Mouse (Mus musculus): ENCODE data around the gene Adar. TPM values are rescaled to one million over a fixed set of nuclear protein-coding genes. Genes with fewer than 3 reads are reported as not detected.
A peak's percentile ranks its signal among the peaks of the same experiment; 100 is the strongest.

Gene Adar
- polyA plus RNA-seq, 1 experiment from 2014 or later = 16.6 TPM

GRCm38 (mm10) chr3:89780102-89780501, 65.3 kb downstream of the Adar start:
- no peak overlapping the region for H3K4me2 ChIP-seq
- H3K4me3 ChIP-seq (ENCODE audit: low read depth, low read length) = no peak overlapping the region
- no peak for DNase-seq (ENCODE audit: low spot score, missing footprints)
- ATAC-seq (ENCODE audit: low FRiP score) = no peak
- WGBS = 84% methylated on average over 4 of the region's 4 CpGs
- no peaks in the 10 kb centered on the region for H3K27me3 ChIP-seq (ENCODE audit: control insufficient read depth, insufficient read depth, low read length)
- H3K9ac ChIP-seq (ENCODE audit: low read length) = no peak overlapping the region
- H3K27ac ChIP-seq (ENCODE audit: low read depth, low read length) = no peak overlapping the region
- H3K36me3 ChIP-seq (ENCODE audit: control insufficient read depth, insufficient read depth, low read length) = peaks cover 34% of the 10 kb centered on the region
- H3K4me1 ChIP-seq (ENCODE audit: control insufficient read depth, insufficient read depth, low read length) = peaks cover 5% of the 10 kb centered on the region
- H3K9me3 ChIP-seq (ENCODE audit: control insufficient read depth, low read length) = no peaks in the 10 kb centered on the region

DNA sequence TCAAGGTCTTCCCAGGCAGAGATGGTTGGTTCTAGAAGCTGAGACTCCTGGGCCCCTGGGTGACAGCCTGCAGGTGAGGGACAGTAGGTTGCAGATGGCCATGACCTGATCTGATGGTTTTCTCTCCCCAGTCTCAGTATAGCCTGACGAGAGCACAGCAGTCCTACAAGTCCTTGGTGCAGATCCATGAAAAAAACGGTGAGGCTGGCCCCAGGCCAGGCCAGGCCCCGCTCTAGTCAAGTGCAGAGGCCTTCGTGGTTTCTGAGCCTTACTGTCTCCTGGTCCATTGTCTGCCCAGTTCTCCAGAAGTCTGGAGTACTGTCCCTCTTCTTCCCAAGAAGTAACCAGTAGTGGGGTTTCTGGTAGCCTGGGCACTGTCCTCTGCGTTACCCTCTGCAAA, 66.8 kb downstream of the Adar start:
- H3K9me3 ChIP-seq (ENCODE audit: control insufficient read depth, low read length) = no peaks in the 10 kb centered on the region
- no peak overlapping the region for H3K9ac ChIP-seq (ENCODE audit: low read length)
- H3K36me3 ChIP-seq (ENCODE audit: control insufficient read depth, insufficient read depth, low read length) = peaks cover 30% of the 10 kb centered on the region
- WGBS = 86% methylated on average over 5 of the region's 5 CpGs
- H3K4me2 ChIP-seq = no peak overlapping the region
- DNase-seq (ENCODE audit: low spot score, missing footprints) (no peak), ATAC-seq (ENCODE audit: low FRiP score) (no peak)
- H3K27me3 ChIP-seq (ENCODE audit: control insufficient read depth, insufficient read depth, low read length) = no peaks in the 10 kb centered on the region
- H3K27ac ChIP-seq (ENCODE audit: low read depth, low read length) = no peak overlapping the region
- 0 out of 2 replicates have a peak, but pooled peaks cover 2% of the 10 kb centered on the region for H3K4me1 ChIP-seq (ENCODE audit: control insufficient read depth, insufficient read depth, low read length)
- H3K4me3 ChIP-seq (ENCODE audit: low read depth, low read length) = no peak overlapping the region

- ATAC-seq (ENCODE audit: low FRiP score) (peak; percentile 62), DNase-seq (ENCODE audit: low spot score, missing footprints) (peak; percentile 87)
- H3K4me3 ChIP-seq (ENCODE audit: low read depth, low read length) = no peak overlapping the region
- H3K27me3 ChIP-seq (ENCODE audit: control insufficient read depth, insufficient read depth, low read length) = no peaks in the 10 kb centered on the region
- H3K27ac ChIP-seq (ENCODE audit: low read depth, low read length) = no peak overlapping the region
- no peak overlapping the region for H3K9ac ChIP-seq (ENCODE audit: low read length)
- H3K4me1 ChIP-seq (ENCODE audit: control insufficient read depth, insufficient read depth, low read length) = 0 out of 2 replicates have a peak, but pooled peaks cover 2% of the 10 kb centered on the region
- no peak overlapping the region for H3K4me2 ChIP-seq
- H3K9me3 ChIP-seq (ENCODE audit: control insufficient read depth, low read length) = no peaks in the 10 kb centered on the region
- WGBS = 27% methylated on average over 11 of the region's 11 CpGs
- H3K36me3 ChIP-seq (ENCODE audit: control insufficient read depth, insufficient read depth, low read length) = peaks cover 18% of the 10 kb centered on the region
Observed at GRCm38 (mm10) chr3:89784991-89785753, 70.3 kb downstream of the Adar start.

DNA sequence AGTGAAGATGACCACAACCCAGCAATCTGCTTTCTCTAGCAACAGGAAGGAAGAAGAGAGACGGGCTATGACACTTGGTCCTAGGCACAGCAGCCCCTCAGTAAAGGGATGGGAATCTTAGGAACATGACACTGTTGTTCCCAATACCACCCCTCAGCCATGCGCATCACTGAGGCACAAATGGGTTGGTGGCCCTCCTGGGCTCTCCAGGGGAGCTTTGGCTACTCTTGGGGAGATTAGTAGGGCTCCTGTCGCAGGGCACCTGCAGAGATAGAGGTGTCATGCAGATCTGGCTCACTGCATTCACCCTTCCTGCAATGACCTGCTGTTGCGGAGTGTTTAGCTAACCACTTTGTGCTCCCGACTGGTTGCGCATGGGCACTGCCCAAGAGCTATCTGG, 71.5 kb downstream of the Adar start:
- DNase-seq (ENCODE audit: low spot score, missing footprints) (no peak), ATAC-seq (ENCODE audit: low FRiP score) (no peak)
- H3K4me2 ChIP-seq = no peak overlapping the region
- no peak overlapping the region for H3K4me3 ChIP-seq (ENCODE audit: low read depth, low read length)
- no peaks in the 10 kb centered on the region for H3K9me3 ChIP-seq (ENCODE audit: control insufficient read depth, low read length)
- 77% methylated on average over 6 of the region's 6 CpGs for WGBS
- no peak overlapping the region for H3K9ac ChIP-seq (ENCODE audit: low read length)
- peaks cover 9% of the 10 kb centered on the region; the same call in 1 of the 2 replicates for H3K36me3 ChIP-seq (ENCODE audit: control insufficient read depth, insufficient read depth, low read length)
- no peaks in the 10 kb centered on the region for H3K27me3 ChIP-seq (ENCODE audit: control insufficient read depth, insufficient read depth, low read length)
- H3K4me1 ChIP-seq (ENCODE audit: control insufficient read depth, insufficient read depth, low read length) = 0 out of 2 replicates have a peak, but pooled peaks cover 2% of the 10 kb centered on the region
- no peak overlapping the region for H3K27ac ChIP-seq (ENCODE audit: low read depth, low read length)

- no peak for ATAC-seq (ENCODE audit: low FRiP score)
- Histone ChIP-seq H3K4me1 (ENCODE audit: control insufficient read depth, insufficient read depth, low read length) (0 out of 2 replicates have a peak, but pooled peaks cover 2% of the 10 kb centered on the region), H3K4me2 (no peak overlapping the region), H3K4me3 (ENCODE audit: low read depth, low read length) (no peak overlapping the region), H3K36me3 (ENCODE audit: control insufficient read depth, insufficient read depth, low read length) (no peaks in the 10 kb centered on the region), H3K27ac (ENCODE audit: low read depth, low read length) (no peak overlapping the region), H3K9ac (ENCODE audit: low read length) (no peak overlapping the region), H3K27me3 (ENCODE audit: control insufficient read depth, insufficient read depth, low read length) (no peaks in the 10 kb centered on the region), H3K9me3 (ENCODE audit: control insufficient read depth, low read length) (no peaks in the 10 kb centered on the region)
- DNase-seq (ENCODE audit: low spot score, missing footprints) = peak; percentile 80
- WGBS = 74% methylated on average over 16 of the region's 16 CpGs
Observed at GRCm38 (mm10) chr3:89788680-89789352, 74.0 kb downstream of the Adar start.

GRCm38 (mm10) chr3:89794616-89795015, 79.8 kb downstream of the Adar start:
- no peaks in the 10 kb centered on the region for H3K4me1 ChIP-seq (ENCODE audit: control insufficient read depth, insufficient read depth, low read length)
- ATAC-seq (ENCODE audit: low FRiP score) = no peak
- no peaks in the 10 kb centered on the region for H3K36me3 ChIP-seq (ENCODE audit: control insufficient read depth, insufficient read depth, low read length)
- H3K9ac ChIP-seq (ENCODE audit: low read length) = no peak overlapping the region
- no peak overlapping the region for H3K4me3 ChIP-seq (ENCODE audit: low read depth, low read length)
- no peak overlapping the region for H3K4me2 ChIP-seq
- no peaks in the 10 kb centered on the region for H3K27me3 ChIP-seq (ENCODE audit: control insufficient read depth, insufficient read depth, low read length)
- DNase-seq (ENCODE audit: low spot score, missing footprints) = no peak
- no peaks in the 10 kb centered on the region for H3K9me3 ChIP-seq (ENCODE audit: control insufficient read depth, low read length)
- WGBS = 53% methylated on average over 2 of the region's 2 CpGs
- no peak overlapping the region for H3K27ac ChIP-seq (ENCODE audit: low read depth, low read length)

GRCm38 (mm10) chr3:89795746-89796145, 80.9 kb downstream of the Adar start:
- H3K27ac ChIP-seq (ENCODE audit: low read depth, low read length) = no peak overlapping the region
- WGBS = 83% methylated on average over 5 of the region's 5 CpGs
- ATAC-seq (ENCODE audit: low FRiP score) = no peak

DNA sequence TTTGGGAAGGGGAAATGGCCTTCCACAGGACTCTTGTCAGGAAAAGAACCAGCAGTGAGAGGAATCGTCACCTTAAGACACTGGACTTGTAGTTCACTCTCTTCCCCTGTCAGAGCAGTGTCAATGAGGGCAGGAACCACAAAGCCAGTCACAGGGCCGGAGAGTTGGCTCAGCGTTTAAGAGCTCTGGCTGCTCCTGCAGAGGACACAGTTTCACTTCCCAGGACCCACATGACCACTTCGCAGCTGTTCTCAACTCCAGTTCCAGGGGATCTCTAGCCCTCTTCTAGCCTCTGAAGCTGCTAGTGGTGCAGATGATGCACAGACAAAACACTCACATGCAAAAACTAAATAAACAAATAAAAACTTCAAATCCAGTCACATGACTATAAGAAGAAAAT, 81.5 kb downstream of the Adar start:
- H3K4me3 ChIP-seq (ENCODE audit: low read depth, low read length) = no peak overlapping the region
- H3K27me3 ChIP-seq (ENCODE audit: control insufficient read depth, insufficient read depth, low read length) = no peaks in the 10 kb centered on the region
- DNase-seq (ENCODE audit: low spot score, missing footprints) = no peak
- no peak overlapping the region for H3K4me2 ChIP-seq
- no peaks in the 10 kb centered on the region for H3K36me3 ChIP-seq (ENCODE audit: control insufficient read depth, insufficient read depth, low read length)
- no peaks in the 10 kb centered on the region for H3K4me1 ChIP-seq (ENCODE audit: control insufficient read depth, insufficient read depth, low read length)
- no peak for ATAC-seq (ENCODE audit: low FRiP score)
- no peak overlapping the region for H3K9ac ChIP-seq (ENCODE audit: low read length)
- no peak overlapping the region for H3K27ac ChIP-seq (ENCODE audit: low read depth, low read length)
- H3K9me3 ChIP-seq (ENCODE audit: control insufficient read depth, low read length) = no peaks in the 10 kb centered on the region
- WGBS = 60% methylated on average over 4 of the region's 4 CpGs

More at GRCm38 (mm10) chr3:89795746-89796145, 80.9 kb downstream of the Adar start:
- Histone ChIP-seq H3K4me3 (ENCODE audit: low read depth, low read length) (no peak overlapping the region), H3K4me1 (ENCODE audit: control insufficient read depth, insufficient read depth, low read length) (no peaks in the 10 kb centered on the region), H3K9ac (ENCODE audit: low read length) (no peak overlapping the region), H3K27me3 (ENCODE audit: control insufficient read depth, insufficient read depth, low read length) (no peaks in the 10 kb centered on the region), H3K4me2 (no peak overlapping the region), H3K36me3 (ENCODE audit: control insufficient read depth, insufficient read depth, low read length) (no peaks in the 10 kb centered on the region), H3K9me3 (ENCODE audit: control insufficient read depth, low read length) (no peaks in the 10 kb centered on the region)
- DNase-seq (ENCODE audit: low spot score, missing footprints) = no peak

- no peak overlapping the region for H3K4me3 ChIP-seq (ENCODE audit: low read depth, low read length)
- H3K4me2 ChIP-seq = no peak overlapping the region
- DNase-seq (ENCODE audit: low spot score, missing footprints) (no peak), ATAC-seq (ENCODE audit: low FRiP score) (no peak)
- 76% methylated on average over 3 of the region's 3 CpGs for WGBS
- H3K9me3 ChIP-seq (ENCODE audit: control insufficient read depth, low read length) = no peaks in the 10 kb centered on the region
- H3K27ac ChIP-seq (ENCODE audit: low read depth, low read length) = no peak overlapping the region
- no peaks in the 10 kb centered on the region for H3K4me1 ChIP-seq (ENCODE audit: control insufficient read depth, insufficient read depth, low read length)
- no peaks in the 10 kb centered on the region for H3K36me3 ChIP-seq (ENCODE audit: control insufficient read depth, insufficient read depth, low read length)
- H3K9ac ChIP-seq (ENCODE audit: low read length) = no peak overlapping the region
- H3K27me3 ChIP-seq (ENCODE audit: control insufficient read depth, insufficient read depth, low read length) = no peaks in the 10 kb centered on the region
Observed at GRCm38 (mm10) chr3:89798518-89798917, 83.7 kb downstream of the Adar start.

All from midbrain, embryonic 11.5 days (tissue).